Mouse (Mus musculus): Measurements from ENCODE around the gene Hoxc8. TPM values are rescaled to one million over a fixed set of nuclear protein-coding genes. Genes with fewer than 3 reads are reported as not detected.

Gene Hoxc8
- polyA plus RNA-seq, 1 experiment from 2014 or later = 1.9 TPM

GRCm38 (mm10) chr15:103005797-103006196, 15.4 kb downstream of the Hoxc8 start:
- Histone ChIP-seq H3K4me3 (ENCODE audit: low read depth, low read length) (no peak overlapping the region), H3K9ac (ENCODE audit: low read depth, low read length) (no peak overlapping the region), H3K4me1 (replicated peaks; ENCODE audit: control insufficient read depth, insufficient read depth, low read length) (no peaks in the 10 kb centered on the region), H3K27ac (ENCODE audit: low read depth, low read length) (no peak overlapping the region), H3K9me3 (ENCODE audit: control insufficient read depth, low read length) (no peaks in the 10 kb centered on the region), H3K4me2 (no peak overlapping the region), H3K36me3 (ENCODE audit: control insufficient read depth, insufficient read depth, low read length) (no peaks in the 10 kb centered on the region), H3K27me3 (replicated peaks; ENCODE audit: control insufficient read depth, insufficient read depth, low read length) (peaks cover 100% of the 10 kb centered on the region)
- no peak for ATAC-seq (replicated peaks; ENCODE audit: low FRiP score)
- 10% methylated on average over 5 of the region's 5 CpGs for WGBS
- no peak for DNase-seq (ENCODE audit: low spot score)

- Histone ChIP-seq H3K4me2 (no peak overlapping the region), H3K27ac (ENCODE audit: low read depth, low read length) (no peak overlapping the region), H3K36me3 (ENCODE audit: control insufficient read depth, insufficient read depth, low read length) (no peaks in the 10 kb centered on the region), H3K9me3 (ENCODE audit: control insufficient read depth, low read length) (no peaks in the 10 kb centered on the region), H3K4me3 (ENCODE audit: low read depth, low read length) (no peak overlapping the region), H3K4me1 (replicated peaks; ENCODE audit: control insufficient read depth, insufficient read depth, low read length) (no peaks in the 10 kb centered on the region), H3K27me3 (replicated peaks; ENCODE audit: control insufficient read depth, insufficient read depth, low read length) (peaks cover 100% of the 10 kb centered on the region), H3K9ac (ENCODE audit: low read depth, low read length) (no peak overlapping the region)
- ATAC-seq (replicated peaks; ENCODE audit: low FRiP score) (no peak), DNase-seq (ENCODE audit: low spot score) (no peak)
- WGBS = 17% methylated on average over 1 of the region's 1 CpGs
Measured at GRCm38 (mm10) chr15:103006326-103006725, 15.9 kb downstream of the Hoxc8 start.

- H3K27me3 ChIP-seq (replicated peaks; ENCODE audit: control insufficient read depth, insufficient read depth, low read length) = peaks cover 99% of the 10 kb centered on the region
- H3K9me3 ChIP-seq (ENCODE audit: control insufficient read depth, low read length) = no peaks in the 10 kb centered on the region
- WGBS = 2% methylated on average over 27 of the region's 27 CpGs
- H3K9ac ChIP-seq (ENCODE audit: low read depth, low read length) = no peak overlapping the region
- peak overlapping the region; percentile 28; the same call in 1 of the 2 replicates for H3K4me3 ChIP-seq (ENCODE audit: low read depth, low read length)
- no peak for DNase-seq (ENCODE audit: low spot score)
- no peak for ATAC-seq (replicated peaks; ENCODE audit: low FRiP score)
- no peaks in the 10 kb centered on the region for H3K36me3 ChIP-seq (ENCODE audit: control insufficient read depth, insufficient read depth, low read length)
- H3K4me1 ChIP-seq (replicated peaks; ENCODE audit: control insufficient read depth, insufficient read depth, low read length) = no peaks in the 10 kb centered on the region
- H3K27ac ChIP-seq (ENCODE audit: low read depth, low read length) = no peak overlapping the region
- H3K4me2 ChIP-seq = peak overlapping the region; percentile 35
Measured at GRCm38 (mm10) chr15:103009265-103010111, 19.1 kb downstream of the Hoxc8 start.

- WGBS = 3% methylated on average over 31 of the region's 31 CpGs
- Histone ChIP-seq H3K36me3 (ENCODE audit: control insufficient read depth, insufficient read depth, low read length) (no peaks in the 10 kb centered on the region), H3K27me3 (replicated peaks; ENCODE audit: control insufficient read depth, insufficient read depth, low read length) (peaks cover 99% of the 10 kb centered on the region), H3K4me1 (replicated peaks; ENCODE audit: control insufficient read depth, insufficient read depth, low read length) (no peaks in the 10 kb centered on the region), H3K4me2 (peak overlapping the region; percentile 35; the same call in 1 of the 2 replicates), H3K4me3 (ENCODE audit: low read depth, low read length) (0 out of 2 replicates have a peak overlapping the region, but pooled peaks have one; percentile 28), H3K9me3 (ENCODE audit: control insufficient read depth, low read length) (no peaks in the 10 kb centered on the region), H3K27ac (ENCODE audit: low read depth, low read length) (no peak overlapping the region), H3K9ac (ENCODE audit: low read depth, low read length) (no peak overlapping the region)
- ATAC-seq (replicated peaks; ENCODE audit: low FRiP score) = no peak
- no peak for DNase-seq (ENCODE audit: low spot score)
Measured at GRCm38 (mm10) chr15:103010112-103010846, 19.9 kb downstream of the Hoxc8 start.

DNA sequence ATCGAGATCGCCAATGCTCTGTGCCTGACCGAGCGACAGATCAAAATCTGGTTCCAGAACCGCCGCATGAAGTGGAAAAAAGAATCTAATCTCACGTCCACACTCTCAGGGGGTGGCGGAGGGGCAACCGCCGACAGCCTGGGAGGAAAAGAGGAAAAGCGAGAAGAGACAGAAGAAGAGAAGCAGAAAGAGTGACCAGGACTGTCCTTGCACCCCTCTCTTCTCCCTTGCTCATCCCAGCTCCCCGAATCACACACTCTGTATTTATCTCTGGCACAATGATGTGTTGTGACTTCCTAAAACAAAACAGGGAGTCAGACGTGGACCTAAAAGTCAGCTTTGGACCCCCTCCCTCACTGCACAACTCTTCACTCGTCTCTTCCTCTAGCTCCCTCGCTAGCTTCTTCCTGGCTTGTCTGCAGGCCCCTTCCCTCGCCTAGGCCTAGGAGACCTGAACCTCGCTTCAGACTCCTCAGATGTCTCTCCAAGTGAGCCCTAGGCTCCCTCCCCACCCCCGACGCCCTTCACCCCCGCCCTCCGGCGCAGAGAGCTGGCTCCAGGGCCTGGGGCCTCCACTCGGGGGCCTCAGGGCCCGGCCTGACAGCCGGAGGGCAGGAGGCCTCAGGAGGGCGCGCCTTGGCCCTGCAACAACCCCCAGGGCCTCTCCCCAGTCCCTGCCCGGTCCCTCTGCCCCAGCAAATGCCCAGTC, 20.6 kb downstream of the Hoxc8 start:
- no peaks in the 10 kb centered on the region for H3K36me3 ChIP-seq (ENCODE audit: control insufficient read depth, insufficient read depth, low read length)
- H3K27me3 ChIP-seq (replicated peaks; ENCODE audit: control insufficient read depth, insufficient read depth, low read length) = peaks cover 99% of the 10 kb centered on the region
- peak overlapping the region; percentile 17; the same call in 1 of the 2 replicates for H3K4me3 ChIP-seq (ENCODE audit: low read depth, low read length)
- H3K9me3 ChIP-seq (ENCODE audit: control insufficient read depth, low read length) = no peaks in the 10 kb centered on the region
- H3K4me2 ChIP-seq = peak overlapping the region; percentile 35; the same call in 1 of the 2 replicates
- ATAC-seq (replicated peaks; ENCODE audit: low FRiP score) = no peak
- no peak for DNase-seq (ENCODE audit: low spot score)
- no peaks in the 10 kb centered on the region for H3K4me1 ChIP-seq (replicated peaks; ENCODE audit: control insufficient read depth, insufficient read depth, low read length)
- no peak overlapping the region for H3K9ac ChIP-seq (ENCODE audit: low read depth, low read length)
- no peak overlapping the region for H3K27ac ChIP-seq (ENCODE audit: low read depth, low read length)
- 4% methylated on average over 28 of the region's 28 CpGs for WGBS

DNA sequence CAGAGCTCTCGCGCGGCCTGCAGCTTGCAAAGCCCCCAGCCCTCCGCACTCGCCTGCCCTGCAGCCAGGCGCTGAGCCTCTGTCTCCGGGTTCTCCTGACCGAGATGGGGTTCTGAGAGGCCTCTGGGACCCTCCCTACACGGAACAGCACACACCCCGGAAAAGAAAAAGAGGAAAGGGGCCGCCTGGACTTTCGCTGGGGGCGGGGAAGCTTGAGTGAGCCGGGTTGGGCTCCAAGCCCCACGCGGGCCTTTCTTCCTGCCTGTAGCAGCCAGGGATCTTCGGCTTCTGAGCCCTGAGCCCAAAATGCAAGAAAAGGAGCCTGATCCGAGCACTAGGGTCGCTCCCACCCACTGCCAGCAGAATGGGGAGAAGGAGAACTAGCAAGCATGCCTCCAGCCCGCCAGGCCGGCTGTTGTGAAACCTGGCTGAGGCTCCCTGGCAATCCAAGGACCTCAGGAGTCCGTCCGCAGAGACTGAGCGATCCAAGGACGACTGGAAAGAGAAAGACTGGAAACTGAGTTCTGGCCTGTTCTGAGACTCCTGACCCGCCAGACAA, 21.6 kb downstream of the Hoxc8 start:
- Histone ChIP-seq H3K4me3 (ENCODE audit: low read depth, low read length) (peak overlapping the region; percentile 17), H3K9ac (ENCODE audit: low read depth, low read length) (peak overlapping the region; percentile 46), H3K4me1 (replicated peaks; ENCODE audit: control insufficient read depth, insufficient read depth, low read length) (no peaks in the 10 kb centered on the region), H3K27ac (ENCODE audit: low read depth, low read length) (peak overlapping the region; percentile 7; the same call in 1 of the 2 replicates), H3K4me2 (peak overlapping the region; percentile 39), H3K36me3 (ENCODE audit: control insufficient read depth, insufficient read depth, low read length) (no peaks in the 10 kb centered on the region), H3K27me3 (replicated peaks; ENCODE audit: control insufficient read depth, insufficient read depth, low read length) (peaks cover 99% of the 10 kb centered on the region), H3K9me3 (ENCODE audit: control insufficient read depth, low read length) (no peaks in the 10 kb centered on the region)
- no peak for DNase-seq (ENCODE audit: low spot score)
- no peak for ATAC-seq (replicated peaks; ENCODE audit: low FRiP score)
- 5% methylated on average over 26 of the region's 26 CpGs for WGBS

DNA sequence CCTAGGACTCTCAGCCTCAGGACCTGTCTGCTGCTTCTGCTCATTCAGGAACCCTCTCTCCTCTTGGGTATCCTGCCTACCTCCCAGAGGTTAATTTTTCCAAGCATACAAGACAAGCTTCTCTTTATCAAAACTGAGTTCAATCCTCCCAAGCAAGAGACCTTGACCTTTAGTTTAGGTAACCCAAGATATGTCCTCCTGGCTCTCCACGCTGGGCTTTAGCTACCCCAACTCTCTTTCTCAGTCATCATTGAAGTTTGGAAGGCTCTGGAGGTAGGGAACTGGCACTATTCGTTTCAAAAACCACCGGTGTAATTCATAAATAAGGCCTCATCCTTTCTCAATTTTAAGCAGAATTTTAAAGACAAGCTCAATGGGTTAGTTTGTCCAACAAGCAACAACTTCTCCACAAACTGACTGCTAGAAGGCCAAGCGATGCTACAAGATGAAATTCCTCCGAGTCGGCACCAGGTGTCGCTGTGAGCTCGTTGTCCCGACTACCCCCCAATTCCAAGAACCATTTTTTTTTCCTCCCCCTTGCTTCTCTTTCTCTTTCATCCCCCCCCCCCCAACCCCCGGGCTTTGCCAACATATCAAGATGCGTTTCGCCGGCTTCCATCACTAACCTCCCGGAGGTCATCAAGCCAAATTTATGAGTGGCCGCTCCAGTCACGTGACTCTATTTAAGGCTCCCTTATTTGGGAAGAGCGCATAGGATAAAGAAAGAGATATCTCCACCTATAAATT, 23.0 kb downstream of the Hoxc8 start:
- Histone ChIP-seq H3K27me3 (replicated peaks; ENCODE audit: control insufficient read depth, insufficient read depth, low read length) (peaks cover 99% of the 10 kb centered on the region), H3K27ac (ENCODE audit: low read depth, low read length) (no peak overlapping the region), H3K9me3 (ENCODE audit: control insufficient read depth, low read length) (no peaks in the 10 kb centered on the region), H3K9ac (ENCODE audit: low read depth, low read length) (no peak overlapping the region), H3K4me3 (ENCODE audit: low read depth, low read length) (peak overlapping the region; percentile 42), H3K36me3 (ENCODE audit: control insufficient read depth, insufficient read depth, low read length) (no peaks in the 10 kb centered on the region), H3K4me2 (peak overlapping the region; percentile 59), H3K4me1 (replicated peaks; ENCODE audit: control insufficient read depth, insufficient read depth, low read length) (no peaks in the 10 kb centered on the region)
- no peak for ATAC-seq (replicated peaks; ENCODE audit: low FRiP score)
- no peak for DNase-seq (ENCODE audit: low spot score)
- 5% methylated on average over 17 of the region's 17 CpGs for WGBS
